Mouse (Mus musculus) frontal cortex, postnatal 25 days (tissue): Measurements from ENCODE around the gene D10Wsu102e.
"Not testable (repeated sequence)": the region's sequence is repeated elsewhere in the genome, so short reads cannot be mapped to it uniquely, and the experiment has no call there.

Source experiments
- DNase-seq, 2 experiments: peaks; one replicate each; pipeline ENCODE4 v3.0.0; 2022; ENCODE audit warnings: low spot score in 2 of 2

The D10Wsu102e gene

DNA sequence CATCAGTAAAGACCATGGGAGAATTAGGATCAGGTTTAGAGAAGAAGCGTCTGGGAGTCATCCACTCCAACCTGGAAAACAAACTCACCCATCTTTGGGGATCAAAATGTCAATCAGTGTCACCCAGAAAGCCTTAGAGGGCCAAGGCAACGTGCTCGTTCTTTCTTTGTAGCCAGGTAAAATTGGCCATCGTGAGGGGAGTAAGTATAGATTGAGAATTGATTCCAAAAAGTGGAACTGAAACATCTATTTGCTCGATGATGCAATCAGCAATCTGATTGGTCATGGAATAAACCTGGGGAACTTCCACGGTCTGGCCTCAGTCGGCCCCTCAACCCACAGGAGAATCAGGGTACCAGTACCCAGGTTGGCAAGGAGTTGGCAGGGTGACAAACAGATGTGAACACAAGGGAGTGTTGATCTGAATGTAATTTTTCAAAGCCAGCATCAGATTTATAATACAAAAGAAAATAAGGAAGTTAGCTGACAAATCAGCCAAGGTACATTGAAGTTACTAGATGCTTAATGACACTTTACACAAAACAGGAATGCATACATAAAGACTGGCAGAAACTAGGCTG, 25.4 kb downstream of the D10Wsu102e start:
- DNase-seq, result no peak

DNA sequence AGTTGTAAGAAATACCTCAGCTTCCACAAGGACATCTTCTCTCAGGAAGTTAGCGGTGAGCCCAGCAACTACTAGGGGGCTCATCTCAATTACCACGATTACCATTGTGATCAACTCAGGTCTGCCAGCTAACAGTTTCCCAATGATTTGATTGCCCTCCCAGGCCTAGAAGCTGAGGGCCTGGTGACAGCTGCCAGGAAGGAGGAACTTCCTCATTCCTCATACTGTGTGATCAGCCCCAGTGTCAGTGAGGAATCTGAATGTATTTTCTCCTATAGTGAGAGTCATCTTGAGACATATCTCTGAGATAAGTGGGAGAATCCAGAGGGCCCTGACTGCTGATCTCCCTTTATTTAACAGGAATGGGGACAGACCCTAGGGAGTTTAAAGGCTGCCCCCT, 37.3 kb downstream of the D10Wsu102e start:
- no peak for DNase-seq

DNA sequence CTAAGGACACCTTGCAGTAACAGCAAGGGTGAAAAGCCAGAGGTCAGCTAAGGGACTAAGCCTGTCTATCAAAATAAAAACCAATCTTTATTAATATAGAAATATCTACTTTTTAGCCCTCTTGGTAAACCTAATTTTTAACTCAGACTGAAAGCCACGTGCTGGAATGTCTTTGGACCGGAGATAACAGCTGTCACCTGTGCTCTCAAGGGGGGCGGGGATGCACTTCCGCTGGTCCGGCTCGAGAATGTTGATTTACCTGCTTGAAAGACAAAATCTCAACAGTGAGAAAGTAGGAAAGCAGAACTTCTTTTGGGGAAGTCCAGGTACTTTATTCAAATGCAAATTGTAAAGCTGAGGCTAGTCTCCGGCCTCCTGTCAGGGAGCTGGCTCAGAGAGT, 40.9 kb downstream of the D10Wsu102e start:
- DNase-seq, result not testable (repeated sequence)

DNA sequence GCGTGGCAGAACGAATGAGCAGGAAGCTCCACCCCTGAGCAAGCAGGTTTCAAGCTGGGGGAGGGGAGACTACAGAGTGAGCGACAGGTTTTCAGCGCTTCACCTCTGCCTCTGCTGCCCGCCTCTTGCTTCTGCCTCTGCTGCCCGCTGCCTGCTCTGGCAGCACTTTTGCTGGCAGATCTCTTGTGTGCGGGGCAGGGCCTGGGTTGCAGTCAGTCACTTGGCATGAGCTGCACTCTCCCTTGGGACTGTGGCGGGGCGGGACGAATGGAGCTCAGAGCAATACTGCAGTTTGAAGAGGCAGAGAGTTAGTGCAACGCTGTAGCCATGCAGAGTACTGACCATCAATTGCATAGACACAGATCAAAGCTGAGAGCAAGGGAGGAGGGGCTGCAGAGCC, 45.0 kb downstream of the D10Wsu102e start:
- no peak for DNase-seq

DNA sequence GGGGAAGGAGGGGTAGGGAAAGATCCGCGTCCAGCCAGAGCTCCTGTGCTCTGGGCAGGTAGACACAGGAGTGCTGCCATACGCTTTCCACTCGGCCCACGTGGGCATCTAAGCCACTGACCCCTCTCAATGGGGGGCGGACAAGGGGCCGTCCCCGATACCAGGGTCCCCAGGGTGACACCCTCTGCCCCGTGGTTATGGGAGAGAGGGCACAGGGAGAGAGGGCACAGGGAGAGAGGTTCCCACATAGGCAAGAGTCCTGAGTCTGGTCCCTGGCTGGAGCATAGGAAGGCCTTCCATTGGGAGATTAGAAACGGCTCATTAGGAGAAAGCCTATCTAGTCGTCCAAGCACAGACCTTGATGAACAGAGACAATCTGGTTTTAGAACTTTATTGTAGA, 45.7 kb downstream of the D10Wsu102e start:
- no peak for DNase-seq

DNA sequence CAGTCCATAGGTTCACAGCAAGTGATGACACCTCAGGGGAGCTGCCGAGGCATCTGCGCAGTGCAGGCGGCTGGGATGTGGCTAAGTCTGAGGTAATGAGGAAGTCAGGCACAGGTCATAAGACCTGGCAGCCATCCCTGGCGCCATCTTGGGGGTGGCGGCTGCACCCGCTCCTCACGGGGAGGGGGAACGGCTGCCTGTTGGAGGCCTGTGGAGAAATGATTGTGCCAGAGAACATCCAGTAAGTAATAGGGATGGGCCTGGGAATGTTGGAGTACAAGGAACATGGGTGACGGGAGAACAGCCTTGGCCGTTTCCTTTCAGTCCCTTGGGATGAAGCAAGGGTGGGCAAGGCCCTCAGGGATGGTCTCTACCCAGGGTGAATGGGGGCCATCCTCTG, 47.1 kb downstream of the D10Wsu102e start:
- no peak for DNase-seq

DNA sequence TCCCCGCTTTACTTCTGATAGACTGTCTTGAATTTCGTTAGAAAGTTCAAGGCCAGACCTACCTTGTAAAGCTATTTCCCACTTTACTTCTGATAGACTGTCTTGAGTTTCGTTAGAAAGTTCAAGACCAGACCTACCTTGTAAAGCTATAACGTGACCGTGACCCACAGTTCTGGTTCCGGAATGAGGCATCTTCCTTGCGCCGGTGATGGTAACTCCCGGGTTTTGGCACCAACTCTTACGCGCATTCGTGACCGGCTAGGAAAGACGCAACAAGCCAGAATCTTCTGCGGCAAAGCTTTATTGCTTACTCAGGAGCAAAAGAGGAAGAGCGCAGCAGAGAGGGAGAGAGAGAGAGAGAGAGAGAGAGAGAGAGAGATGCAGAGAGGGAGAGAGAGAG, 58.4 kb downstream of the D10Wsu102e start:
- DNase-seq, result not testable (repeated sequence)

DNA sequence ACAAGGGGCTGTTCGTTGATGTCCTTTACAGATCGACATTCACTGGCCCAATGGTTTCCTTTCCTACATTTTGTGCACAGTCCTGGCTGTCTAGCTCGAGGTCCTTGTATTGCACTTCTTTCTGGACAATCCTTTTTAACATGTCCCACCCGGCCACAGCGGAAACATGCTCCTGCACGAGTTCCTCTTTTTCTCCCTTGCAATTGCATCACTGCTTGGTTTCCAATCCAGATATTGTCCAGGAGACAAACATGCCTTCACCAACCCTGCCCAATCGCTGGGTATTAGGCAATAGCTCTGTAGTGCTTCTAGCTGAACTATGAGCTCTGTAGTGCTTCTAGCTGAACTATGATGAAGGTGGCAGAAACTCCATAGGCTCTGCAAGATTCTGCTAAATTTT, 88.6 kb downstream of the D10Wsu102e start:
- DNase-seq, result no peak

DNA sequence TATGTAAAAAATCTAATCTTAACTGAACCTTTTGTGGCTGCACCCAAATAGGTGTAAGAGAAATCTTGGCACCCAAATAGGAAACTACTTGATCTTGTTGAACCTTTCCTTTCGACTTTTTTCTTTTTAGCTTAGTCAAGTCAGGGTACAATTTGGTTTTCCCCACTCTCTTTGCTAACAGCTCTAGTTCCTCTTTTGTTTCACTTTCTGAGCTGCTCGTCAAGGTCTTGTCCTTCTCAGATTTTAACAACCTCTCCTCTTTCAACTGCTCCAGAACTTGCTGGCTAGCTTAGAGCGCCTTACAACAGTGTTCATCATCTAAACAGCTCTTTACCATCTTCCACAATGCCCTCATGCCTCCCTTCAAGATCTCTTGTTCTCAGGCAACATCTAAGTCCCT, 97.5 kb downstream of the D10Wsu102e start:
- no peak for DNase-seq

DNA sequence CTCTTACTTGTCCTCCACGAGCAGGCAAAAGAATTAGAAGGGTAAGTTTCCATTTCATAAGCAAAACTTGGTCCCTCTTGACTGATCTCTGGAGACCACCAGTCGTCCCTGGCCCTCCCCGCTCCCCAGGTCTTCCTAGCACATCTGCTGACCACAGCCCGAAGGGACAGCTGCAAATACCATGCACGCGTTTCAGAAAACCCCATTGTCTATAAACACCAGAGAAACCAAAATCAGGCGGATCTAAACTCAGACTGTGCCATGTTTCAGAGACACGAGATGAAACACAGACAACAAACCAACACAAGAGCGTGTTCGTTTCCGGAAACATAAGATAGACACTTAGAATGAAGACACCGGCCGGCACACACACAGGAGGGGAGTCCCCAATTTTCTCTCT, 115.2 kb downstream of the D10Wsu102e start:
- DNase-seq, result no peak

DNA sequence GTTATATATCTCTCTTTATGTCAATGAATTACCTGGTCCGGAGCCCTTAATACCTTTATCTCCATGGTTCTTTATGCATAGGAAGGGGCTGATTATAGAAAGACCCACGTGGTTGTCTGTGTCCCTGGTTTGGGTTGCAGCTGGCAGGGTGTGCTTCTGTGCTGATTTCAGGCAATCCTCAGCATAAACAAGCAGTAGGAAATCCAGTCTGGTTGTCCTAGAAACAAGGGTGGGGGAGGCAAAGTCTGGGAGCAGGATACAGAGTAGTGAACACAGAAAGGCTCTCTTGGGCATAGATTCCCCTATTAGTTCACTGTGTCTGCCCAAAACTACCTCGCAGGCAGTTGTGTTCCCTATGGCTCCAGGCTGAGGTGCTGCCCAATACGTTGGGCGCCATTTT, 117.3 kb downstream of the D10Wsu102e start:
- no peak for DNase-seq

DNA sequence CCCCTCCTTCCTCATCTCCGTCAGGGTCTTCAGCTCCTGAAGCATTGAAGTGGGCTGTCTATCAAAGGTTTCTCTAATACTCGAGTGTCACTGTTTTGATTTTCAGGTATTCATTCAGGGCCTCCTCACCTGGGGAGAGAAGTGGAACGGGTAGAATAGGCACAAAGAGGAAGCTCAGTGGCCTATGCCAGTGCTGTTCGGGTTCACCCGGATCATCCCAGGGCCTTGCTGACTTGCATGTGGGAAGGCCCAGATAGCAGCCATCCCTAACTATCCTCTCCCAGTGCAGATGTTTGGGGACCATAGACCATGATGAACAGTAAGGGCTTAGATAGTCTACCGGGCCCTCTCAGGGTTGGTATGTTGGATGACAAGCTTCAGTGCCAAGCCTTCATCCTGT, 130.5 kb downstream of the D10Wsu102e start:
- no peak for DNase-seq

DNA sequence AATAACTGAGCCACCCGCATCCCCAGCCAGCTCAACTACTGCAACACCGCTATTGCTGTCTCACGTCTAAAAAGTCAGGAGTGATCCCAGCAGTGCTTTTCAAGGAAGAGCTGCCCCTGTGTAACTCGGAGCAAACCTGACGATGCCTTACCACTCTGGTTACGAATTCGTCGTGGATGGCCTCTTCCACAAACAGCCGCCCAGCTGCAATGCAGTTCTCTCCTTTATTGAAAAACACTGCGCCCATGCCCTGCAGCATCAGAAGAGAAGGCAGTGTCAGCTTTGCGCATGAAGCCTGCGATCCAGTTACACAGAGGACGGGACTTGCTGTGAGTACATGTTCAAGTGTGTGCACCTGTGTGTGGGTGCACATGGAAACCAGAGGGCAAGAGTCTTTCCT, 137.3 kb downstream of the D10Wsu102e start:
- no peak for DNase-seq

DNA sequence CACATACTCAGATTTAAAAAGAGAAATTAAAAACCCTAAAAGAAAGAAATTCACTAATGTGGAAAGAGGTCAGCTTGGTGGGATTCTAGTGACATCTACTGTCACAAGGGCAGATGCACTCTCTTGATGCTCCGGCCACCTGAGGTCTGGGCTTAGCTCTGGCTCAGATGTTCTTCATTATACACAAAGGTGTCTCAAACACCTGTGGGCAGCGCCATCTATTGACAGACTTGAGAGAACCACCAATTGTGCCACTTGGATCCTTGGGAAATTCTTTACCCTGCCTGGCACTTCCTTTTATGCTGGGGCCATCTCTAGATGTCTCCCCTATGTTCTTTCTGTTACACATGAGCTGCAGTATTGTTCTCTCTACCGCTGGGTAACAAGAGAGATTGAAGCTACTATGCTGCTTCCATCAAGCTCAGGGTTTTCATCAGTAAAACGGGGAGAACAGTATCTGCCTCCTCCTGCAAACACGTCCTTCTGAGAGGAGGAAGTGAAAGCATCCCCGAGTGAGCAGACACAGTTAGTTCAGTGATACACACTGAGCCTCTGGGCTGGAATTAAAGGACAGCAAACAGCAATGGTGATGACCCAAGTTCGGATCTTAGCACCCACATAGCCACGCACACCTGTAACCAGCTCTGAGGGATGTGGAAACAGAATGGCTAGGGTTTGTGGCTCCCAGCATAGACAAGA, 149.1 kb downstream of the D10Wsu102e start:
- no peak for DNase-seq

DNA sequence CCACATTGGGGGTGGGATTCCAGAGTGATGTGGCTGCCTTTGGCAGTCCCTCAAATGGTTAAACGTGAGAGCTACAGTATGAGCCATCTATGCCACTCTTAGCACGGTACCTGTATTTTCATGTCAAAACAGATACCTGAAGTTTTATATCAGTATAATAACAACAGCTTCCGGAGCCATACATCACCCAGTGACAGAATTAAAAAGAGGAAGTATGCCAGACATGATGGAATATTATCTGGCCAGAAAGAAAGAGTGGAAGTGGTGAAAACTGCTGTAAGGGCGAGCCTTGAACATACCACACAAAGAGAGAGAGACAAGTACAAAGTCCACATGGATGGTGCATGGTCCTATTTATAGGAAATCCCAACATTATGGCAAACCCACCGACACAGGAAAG, 151.3 kb downstream of the D10Wsu102e start:
- no peak for DNase-seq

DNA sequence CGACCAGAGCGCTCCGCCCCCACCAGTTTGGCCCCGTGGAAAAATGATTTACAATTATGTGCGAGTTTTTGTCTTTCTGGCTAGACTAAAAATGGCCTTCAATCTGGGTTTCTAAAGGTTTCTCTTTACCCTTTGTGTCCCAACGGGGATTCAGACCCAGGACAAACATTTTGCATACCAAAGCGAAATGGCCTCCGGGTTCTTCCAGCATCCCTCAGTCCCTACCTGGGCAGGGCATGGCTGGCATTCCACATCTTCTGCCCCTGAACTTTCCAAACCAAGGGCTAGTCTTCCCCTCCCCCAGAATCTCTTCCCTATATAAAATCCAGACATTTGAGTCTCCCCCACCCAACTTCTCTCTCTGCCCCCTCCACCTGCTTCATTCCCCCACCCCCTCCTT, 153.7 kb downstream of the D10Wsu102e start:
- no peak for DNase-seq

DNA sequence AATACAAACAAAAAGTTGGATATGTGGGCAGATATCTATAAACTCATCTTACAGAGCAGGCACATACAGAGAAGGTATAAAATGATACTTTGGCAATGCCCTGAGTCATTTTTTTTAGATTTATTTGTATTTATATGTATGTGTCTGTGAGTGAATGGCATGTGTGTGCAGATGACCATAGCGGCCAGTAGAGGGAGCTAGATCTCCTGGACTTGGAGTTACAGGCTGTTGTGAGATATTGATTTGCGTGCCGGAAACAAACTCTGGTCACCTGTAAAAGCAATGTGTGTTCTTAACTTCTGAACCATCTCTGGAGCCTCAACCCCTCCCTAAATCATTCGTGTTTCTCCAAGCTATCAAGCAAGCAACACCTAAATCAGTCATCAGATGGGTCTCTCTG, 161.0 kb downstream of the D10Wsu102e start:
- no peak for DNase-seq

DNA sequence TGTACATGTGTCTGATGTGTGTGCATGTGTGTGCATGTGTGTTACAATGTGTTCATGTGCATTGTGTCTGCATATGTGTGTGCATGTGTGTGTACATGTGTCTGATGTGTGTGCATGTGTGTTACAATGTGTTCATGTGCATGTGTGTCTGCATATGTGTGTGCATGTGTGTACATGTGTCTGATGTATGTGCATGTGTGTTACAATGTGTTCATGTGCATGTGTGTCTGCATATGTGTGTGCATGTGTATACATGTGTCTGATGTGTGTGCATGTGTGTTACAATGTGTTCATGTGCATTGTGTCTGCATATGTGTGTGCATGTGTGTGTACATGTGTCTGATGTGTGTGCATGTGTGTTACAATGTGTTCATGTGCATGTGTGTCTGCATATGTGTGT, 164.2 kb downstream of the D10Wsu102e start:
- DNase-seq, result not testable (repeated sequence)

DNA sequence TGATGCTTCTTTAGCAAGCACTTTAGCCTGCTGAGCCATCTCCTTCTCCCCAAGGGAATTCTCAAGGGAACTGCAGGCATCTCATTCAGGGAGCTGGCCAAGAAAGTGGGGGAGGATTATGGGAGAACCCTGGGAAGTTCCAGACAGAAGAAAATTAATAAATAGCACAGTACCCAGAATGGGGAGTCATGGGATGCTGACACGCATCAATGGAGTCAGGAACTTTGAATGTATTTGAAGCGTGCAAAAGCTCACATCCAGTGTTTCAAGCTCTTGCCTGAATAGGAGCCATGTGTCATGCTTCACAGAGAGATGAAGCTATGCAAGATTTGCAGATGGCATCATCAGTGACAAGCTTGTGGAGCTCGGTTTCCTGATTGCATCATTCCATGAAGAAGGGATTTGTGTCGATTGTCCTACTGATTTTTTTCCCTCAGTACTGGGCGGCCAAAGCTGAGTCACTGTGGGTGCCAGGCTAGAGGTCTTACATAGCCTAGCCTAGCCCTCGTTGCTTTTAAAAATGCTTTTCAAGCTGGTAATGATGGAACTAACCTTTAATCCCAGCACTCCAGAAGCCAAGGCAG, 170.5 kb downstream of the D10Wsu102e start:
- DNase-seq, result no peak

DNA sequence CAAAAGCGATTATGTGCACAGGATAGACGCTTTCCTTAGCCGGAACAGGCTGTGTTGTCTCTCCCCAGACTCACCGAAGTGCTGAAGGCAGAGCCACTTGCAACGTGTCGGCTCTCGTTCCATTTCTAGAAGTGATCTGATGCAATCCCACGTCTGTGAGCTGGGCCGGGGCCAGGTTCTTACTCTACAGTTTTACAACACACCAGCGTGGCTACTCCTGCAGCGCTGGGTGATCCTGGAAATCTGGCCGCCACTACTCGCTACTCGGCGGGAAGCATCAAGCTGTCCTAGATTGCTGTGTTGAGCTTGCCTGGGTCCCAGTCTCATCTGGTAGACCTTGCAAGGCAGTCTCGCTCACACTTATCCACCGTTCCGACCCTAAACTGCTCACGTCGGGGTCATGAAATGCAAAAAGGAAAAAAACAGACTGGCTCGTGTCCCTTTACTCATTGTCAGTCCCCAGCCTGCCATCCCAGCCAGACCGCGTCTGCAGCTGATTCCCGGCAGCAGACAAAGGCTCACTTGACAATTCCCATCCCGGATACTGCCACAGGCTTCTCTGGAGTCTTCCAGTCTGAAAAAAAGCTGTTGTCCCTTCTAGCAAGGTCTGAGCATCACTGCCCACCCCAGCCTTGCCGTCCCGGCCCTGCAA, 173.4 kb downstream of the D10Wsu102e start:
- peak; percentile 44 to 51 for DNase-seq

DNA sequence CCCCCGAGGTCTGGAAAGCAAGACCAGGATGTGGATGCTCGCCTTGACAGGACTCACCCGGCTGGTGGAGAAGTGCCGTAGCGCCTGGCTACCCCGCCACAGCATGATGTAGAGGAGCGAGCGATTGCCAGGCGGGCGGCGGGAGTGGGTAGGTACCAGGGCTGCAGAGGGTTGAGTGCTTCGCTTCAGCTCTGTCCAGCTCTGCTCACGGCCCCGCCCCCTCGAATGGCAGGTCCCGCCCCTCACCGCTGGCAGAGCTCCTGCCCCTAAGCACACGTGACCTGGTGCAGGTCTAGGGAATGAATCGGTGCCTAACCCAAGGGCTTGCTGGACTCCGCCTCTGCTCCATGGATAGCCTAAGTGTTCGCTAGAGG, 173.9 kb downstream of the D10Wsu102e start, which contains the start of gene Aldh1l2:
TSS of gene Aldh1l2 (minus strand) at position 231 of the 374 bp plus-strand sequence.
- DNase-seq, result peak; percentile 8 to 12

DNA sequence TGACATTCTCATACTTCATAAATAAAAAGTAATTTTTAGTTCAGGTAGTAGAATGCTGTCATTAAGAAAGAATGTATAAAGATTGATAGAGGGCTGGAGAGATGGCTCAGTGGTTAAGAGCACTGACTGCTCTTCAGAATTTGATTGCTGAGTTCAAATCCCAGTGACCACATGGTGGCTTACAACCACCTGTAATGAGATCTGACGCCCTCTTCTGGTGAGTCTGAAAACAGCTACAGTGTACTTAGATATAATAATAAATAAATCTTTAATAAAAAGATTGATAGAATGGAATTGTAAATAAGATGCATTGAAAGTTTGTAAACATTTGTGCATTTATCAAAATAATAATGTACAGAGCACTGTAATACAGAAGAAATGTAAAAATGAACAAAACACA, 176.4 kb downstream of the D10Wsu102e start:
- no peak for DNase-seq
